Mouse (Mus musculus) kidney, adult 2 months (tissue): ENCODE data around the gene 1700067K01Rik.

Source experiments
- CTCF ChIP-seq: fragments of 200-500 bp; conservative IDR thresholded peaks from 2 replicates; pipeline ENCODE4 v1.5.1; 2011; ENCODE audit warnings: low read depth, mild to moderate bottlenecking, control low read depth, low read length, moderate library complexity, mixed read lengths; ENCODE audit not compliant: insufficient read depth, insufficient read length
- POLR2A ChIP-seq: fragments of 200-500 bp; IDR thresholded peaks from one replicate; pipeline ENCODE4 v1.6.1; 2011; ENCODE audit warnings: low read depth, low read length, control low read depth

DNA sequence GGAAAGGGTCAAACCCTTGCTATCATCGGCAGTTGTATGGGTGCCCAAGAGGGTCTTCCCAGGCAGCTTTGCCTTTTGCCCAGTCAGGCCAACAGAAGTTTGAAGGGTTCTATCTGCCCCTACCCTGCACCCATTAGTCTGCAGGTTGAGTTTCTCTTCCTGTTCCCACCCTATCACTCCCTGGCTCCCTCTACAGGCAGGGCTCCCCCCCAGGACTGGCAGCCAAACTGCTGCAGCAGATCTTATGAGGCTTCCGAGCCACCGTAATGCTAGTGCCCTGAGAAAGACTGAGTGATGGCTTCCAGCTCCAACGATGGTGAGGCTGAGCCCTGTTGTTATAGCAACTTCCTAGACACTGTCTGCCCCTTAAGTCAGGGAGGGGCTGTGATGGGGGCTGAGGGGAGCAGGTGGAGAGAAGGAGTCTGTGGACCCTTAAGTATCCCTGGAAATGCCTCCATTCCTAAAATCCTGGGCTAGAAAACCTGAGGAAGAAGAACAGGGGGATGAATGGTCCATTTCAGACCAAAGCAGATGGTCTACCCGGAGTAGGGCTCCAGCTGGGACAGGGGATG is 24.4 kb upstream of the 1700067K01Rik start:
- TF ChIP-seq CTCF (peak; percentile 28), POLR2A (no peak)
